In the genomic region with DNA sequence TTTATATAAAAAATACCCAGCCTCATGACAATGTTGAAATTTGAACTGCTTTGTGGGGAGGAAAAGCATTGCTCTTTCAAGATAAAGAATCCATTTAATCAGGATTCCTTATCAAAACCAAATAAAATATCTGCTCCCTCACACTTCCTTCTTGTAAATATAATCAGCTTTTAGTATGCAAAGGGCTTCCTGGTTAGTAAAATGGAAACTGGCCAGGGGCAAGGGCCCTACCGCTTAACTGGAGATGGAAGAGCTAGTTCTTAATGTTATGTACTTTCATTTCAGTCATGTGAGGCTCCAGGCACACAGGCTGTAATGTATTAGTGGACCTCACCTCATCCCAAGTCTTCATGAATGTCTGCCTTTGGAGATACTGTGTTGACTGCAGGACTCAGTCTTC, we compare ENCODE assay signal across 11 mouse cellular contexts.
"Had no signal": no experiment of that assay in that cellular context is flagged by ENCODE, and none has a peak within 500 bp of the region (broad histone marks: within the 10 kb centered on the region; RNA-seq: fewer than 3 reads in every experiment).

No protein-coding gene starts in this region.

- H3K4me3 ChIP-seq: limb, embryonic 13.5 days; midbrain, embryonic 13.5 days; neural tube, embryonic 15.5 days; stomach, embryonic 15.5 days had no signal

- ATAC-seq: midbrain, embryonic 13.5 days had no signal

- H3K27me3 ChIP-seq: limb, embryonic 13.5 days; midbrain, embryonic 13.5 days; neural tube, embryonic 15.5 days; stomach, embryonic 15.5 days had no signal

- H3K4me1 ChIP-seq: limb, embryonic 13.5 days; midbrain, embryonic 13.5 days; neural tube, embryonic 15.5 days; stomach, embryonic 15.5 days had no signal

- H3K4me2 ChIP-seq: limb, embryonic 13.5 days; lung, embryonic 14.5 days; midbrain, embryonic 13.5 days; neural tube, embryonic 15.5 days; stomach, embryonic 15.5 days had no signal

- H3K27ac ChIP-seq: limb, embryonic 13.5 days; liver, embryonic 14.5 days; midbrain, embryonic 13.5 days; neural tube, embryonic 15.5 days; stomach, embryonic 15.5 days had no signal

- DNase-seq: kidney, adult 18-20 months; kidney, postnatal 10 days; kidney, postnatal 4 days; left cerebral cortex, postnatal 4 days; lung, embryonic 14.5 days; thymus, postnatal 36 days had no signal

- H3K36me3 ChIP-seq: limb, embryonic 13.5 days; midbrain, embryonic 13.5 days; neural tube, embryonic 15.5 days; stomach, embryonic 15.5 days had no signal

- H3K9ac ChIP-seq: limb, embryonic 13.5 days; liver, embryonic 14.5 days; lung, embryonic 14.5 days; midbrain, embryonic 13.5 days; neural tube, embryonic 15.5 days; stomach, embryonic 15.5 days had no signal

- H3K9me3 ChIP-seq: limb, embryonic 13.5 days; midbrain, embryonic 13.5 days; neural tube, embryonic 15.5 days; stomach, embryonic 15.5 days had no signal
